Mouse (Mus musculus) neural tube, embryonic 10.5 days (tissue): ENCODE measurements at regions not wholly inside any gene's neighbourhood (a gene's known extent, or its start where the extent isn't known, plus 50 kb on each side); places are given as distances from the start of the nearest gene placed in this dataset.

ENCODE experiments used
- DNase-seq: peaks from one replicate; pipeline ENCODE4 v3.0.0-alpha.2; 2017; ENCODE audit warnings: low spot score; ENCODE audit errors: extremely low spot score

DNA sequence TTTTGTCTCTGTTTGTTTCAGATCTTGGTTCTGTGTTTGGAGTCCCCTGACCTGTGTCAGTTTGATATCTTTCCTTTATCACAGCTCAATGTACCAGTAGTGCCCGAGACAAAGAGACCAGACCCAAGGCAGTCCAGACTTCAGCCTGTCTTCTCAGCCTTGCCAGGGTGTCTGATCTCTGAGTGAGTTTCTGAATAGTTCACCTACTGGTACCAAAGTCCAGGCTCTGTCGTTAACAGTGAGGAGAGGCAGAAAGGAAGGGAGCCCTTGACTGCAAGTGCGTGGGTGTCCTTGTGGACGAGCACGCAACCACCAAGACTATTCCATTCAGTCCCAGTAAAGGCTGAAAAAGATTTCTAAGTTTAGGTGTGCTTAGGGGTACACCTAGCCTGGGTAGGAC is 50.8 kb upstream of the Haao start:
- no peak for DNase-seq
